Mouse (Mus musculus) right cerebral cortex, postnatal 4 days (tissue): ENCODE results near the gene Gm26897.
A peak's percentile ranks its signal among the peaks of the same experiment; 100 is the strongest.

Experiments
- DNase-seq: peaks from one replicate; pipeline ENCODE4 v3.0.0-alpha.2; 2022

The Gm26897 gene

DNA sequence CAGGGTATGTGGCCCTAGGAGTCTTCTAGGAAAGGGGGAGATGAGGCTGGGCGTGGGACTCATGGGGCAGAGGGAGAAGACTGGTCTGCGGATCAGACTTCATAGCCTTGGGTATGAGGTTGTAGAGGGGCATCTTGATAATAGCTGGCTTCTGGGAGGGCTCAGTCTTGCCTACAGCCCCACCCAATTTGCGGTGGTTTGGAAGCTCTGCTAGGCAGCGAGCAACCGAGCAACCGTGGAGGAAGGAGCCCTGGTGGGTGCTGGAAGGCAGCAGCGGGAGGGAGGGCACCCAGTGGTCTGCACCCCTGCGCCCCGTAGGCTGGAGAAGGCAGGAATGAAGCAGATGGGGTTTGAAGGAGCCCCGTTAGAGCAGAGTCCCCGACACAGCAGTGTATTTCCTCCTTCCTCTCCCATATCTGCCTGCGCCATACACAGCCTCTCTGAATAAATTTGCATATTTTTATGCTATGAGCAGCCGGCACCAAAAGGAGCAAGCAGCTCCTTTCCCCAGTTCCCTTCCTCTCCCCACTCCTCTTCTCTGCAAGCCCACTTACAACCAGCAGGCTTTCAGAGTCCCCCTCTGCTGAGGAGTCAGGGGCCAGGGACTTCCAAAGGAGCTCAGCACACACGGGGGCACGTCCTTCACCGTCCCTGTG, 20.9 kb downstream of the Gm26897 start:
- DNase-seq: no peak

DNA sequence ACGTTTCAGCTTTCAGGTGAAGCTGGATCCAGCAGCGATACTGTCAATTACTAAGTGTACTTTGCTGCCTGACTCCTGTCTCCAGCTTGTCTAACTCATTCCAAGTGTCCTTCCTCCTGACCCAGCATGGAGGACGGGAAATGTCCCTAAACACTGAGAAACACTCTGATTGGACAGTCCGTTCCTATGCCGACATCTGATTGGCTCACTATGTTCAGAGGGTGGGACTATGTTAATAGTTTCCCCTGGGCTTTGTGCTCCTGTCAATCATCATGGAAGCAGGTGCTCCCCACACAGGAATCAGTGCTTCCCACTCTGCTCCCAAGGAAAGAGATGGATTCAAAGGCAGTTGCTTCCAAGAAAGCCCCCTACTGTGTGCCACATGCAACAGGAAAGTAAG, 21.6 kb downstream of the Gm26897 start:
- DNase-seq: no peak

- no peak for DNase-seq
These were observed 27.2 kb downstream of the Gm26897 start for GRCm38 (mm10) chr5:111760721-111761480.

DNA sequence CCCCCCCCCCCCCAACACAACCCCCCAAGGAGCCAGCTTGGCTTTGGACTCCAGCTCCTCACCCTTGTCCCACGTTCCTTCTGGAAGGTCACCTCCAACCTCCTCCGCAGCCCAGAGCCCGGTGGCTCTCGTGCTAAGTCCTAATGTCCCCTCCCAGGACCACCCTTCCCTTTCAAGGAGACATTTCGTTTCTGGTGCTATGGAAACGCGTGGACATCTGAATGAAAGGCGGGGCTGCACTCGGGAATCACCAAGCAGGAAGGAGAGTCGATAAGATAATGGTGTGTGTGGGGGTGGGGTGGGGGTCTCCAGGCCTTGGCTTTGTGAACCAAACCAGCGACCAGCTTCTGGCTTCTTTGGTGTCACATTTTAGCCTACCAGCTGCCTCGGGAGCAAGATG, 27.9 kb downstream of the Gm26897 start:
- DNase-seq: peak; percentile 47

DNA sequence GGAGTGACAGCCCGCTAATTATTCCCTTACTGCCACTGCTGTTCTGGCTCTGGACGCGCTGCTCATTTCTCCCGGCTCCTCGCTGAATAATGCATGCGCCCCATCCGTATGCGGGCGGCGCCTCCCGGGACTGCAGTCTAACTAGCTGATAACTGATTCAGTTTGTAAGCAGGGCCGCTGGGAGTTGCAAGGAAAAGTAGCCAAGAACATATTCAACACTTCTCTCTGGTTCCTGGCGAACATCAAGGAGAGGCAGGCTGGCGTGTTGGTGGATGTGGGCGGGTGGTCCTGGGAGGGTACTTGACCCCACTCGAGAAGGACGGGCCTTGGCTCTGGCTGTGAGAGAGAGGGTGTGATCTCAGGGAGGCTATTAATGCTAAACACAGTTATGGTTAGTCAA, 28.4 kb downstream of the Gm26897 start:
- DNase-seq: peak; percentile 84

DNA sequence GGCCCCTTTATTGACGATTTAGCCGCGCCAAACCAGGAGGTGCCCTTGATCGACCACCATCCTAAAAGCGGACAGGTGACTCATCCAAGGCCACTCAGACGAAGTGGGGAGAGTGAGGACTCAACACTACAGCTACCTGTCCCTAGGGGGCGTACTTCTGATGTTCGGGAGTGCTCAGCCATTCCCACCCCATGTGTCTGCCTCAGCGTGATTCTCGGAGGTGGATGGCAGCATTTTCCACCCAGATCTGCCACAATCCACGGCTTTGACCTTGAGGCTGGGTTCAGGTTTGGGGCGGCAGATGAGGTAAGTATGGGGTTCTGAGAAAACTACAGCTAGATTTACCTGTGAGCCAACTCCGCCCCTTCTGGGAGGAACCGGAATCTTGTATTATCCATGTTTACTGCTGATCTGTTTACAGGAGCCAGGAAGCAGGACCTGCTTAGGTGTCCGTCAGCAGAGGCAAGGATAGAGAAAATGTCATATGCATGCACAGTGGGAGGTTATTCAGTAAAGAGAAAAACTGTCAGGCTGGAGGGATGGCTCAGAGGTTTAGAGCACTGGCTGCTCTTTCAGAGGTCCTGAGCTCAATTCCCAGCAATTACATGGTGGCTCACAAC, 32.1 kb downstream of the Gm26897 start:
- no peak for DNase-seq

- DNase-seq: no peak
These were observed 33.0 kb downstream of the Gm26897 start for GRCm38 (mm10) chr5:111766696-111767095.

- no peak for DNase-seq
These were observed 36.5 kb downstream of the Gm26897 start for GRCm38 (mm10) chr5:111770266-111770665.

DNA sequence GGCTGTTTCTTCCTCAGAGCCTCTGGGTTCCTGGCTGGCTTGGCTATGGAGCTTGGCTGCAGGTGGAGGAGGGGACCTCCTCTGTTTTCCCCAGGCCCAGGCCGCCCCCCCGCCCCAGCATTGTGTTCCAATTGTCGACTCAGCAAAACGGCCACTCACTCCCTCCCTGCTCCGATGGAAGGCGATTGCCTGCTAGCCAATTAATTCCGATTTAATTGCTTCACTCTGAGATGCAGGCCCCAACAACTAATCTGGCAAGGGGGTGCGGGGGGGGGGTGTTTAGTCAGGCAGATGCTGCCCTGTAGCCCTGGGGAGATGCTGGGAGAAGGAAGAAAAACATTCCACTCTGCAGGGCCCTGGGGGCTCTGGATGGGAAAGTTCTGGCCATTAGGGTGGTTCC, 38.4 kb downstream of the Gm26897 start:
- no peak for DNase-seq

- no peak for DNase-seq
These were observed 39.1 kb downstream of the Gm26897 start for GRCm38 (mm10) chr5:111772591-111773406.

DNA sequence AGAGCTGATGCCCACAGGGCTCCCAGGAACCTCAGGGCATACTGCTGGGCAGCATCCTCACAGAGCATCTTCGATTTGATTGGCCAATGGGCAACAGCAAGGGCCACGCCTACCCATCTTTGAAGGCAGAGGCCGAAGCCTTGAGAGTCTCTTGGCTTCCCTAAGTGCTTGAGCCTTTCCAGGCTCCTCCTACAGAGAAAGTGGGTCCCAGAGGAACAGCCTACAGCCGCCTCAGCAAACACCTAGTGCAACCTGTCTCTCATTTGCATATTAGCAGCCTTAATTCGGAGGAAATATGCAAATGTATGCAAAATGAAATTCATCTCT, 39.6 kb downstream of the Gm26897 start:
- no peak for DNase-seq

- no peak for DNase-seq
These were observed 42.5 kb downstream of the Gm26897 start for GRCm38 (mm10) chr5:111776246-111776645.

DNA sequence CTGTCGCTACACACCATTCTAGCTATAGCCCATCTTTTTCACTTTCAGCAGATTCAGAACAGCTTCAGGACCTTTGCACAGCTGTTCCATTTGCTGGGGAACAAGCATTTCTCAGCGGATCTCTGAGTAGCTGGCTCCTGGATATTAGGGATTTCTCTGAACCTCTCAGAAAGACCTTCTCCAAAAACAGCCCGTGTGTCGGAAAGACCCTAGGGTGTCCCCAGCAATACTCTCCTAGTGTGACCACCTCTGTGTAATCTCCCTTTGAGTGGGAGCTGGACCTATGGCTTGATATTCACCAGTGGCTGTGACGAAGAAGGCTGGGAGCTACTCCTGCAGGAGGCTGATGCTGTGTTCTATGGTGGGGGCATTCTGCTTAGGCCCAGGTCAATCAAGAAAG, 44.4 kb downstream of the Gm26897 start:
- no peak for DNase-seq

- DNase-seq: no peak
These were observed 46.2 kb downstream of the Gm26897 start for GRCm38 (mm10) chr5:111779776-111780485.
